Mouse (Mus musculus): Measurements from ENCODE around the gene Grn. TPM values are rescaled to one million over a fixed set of nuclear protein-coding genes. Genes with fewer than 3 reads are reported as not detected.
A peak's percentile ranks its signal among the peaks of the same experiment; 100 is the strongest.
"Not testable (repeated sequence)": the region's sequence is repeated elsewhere in the genome, so short reads cannot be mapped to it uniquely, and the experiment has no call there.

Grn gene
- polyA plus RNA-seq (2015; fragmentation: Nextera tagmentation; extraction: Ambion mirVana) = 156 and 171 TPM in 2 replicates

DNA sequence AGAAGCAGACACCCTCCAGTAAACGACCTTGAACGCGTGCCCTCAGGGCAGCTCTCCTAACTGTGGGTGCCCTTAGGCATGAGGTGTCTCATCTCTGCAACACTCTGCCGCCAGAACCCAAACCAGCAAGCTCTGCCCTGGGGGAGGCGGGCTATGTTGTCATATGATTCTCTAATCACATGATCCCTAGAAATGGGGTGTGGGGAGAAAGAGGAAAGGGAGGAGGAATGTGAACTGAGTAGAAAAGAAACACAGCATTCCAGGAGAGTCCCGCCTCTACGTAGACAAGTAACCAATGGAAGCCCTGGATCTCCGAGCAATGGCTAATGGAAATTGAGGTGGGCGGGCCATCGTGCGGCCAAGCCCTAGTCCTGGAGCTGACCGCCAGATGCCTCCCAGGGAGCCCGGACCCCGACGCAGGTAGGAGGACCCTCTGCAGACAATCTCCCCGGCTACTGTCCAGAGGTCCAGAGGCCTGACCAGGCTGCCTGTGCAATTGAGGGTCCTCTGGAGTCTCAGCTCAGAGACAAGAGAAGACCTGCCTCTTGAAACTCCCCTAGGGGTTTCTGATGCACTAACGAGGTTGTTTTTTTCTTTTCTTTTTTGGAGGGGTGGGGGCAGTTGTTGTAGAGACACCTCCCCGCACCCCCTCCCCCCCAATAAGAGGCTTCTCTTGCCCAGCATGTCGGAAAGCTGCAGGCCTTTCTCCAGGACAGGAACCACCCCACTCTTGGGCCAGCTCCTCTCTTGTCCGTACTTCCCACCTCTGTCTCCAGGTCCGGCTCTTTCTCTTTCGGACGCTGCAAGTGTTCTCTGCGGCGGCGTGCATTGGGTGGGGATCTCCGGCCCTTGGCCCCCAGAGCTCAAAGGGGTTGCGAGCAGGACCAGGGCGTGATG, at the start of gene Grn:
TSS of gene Grn (plus strand) at position 195 of the 897 bp plus-strand sequence.
- H3K4me3 ChIP-seq (replicated peaks) = peak within 1 kb of the TSS; percentile 74
- peaks cover 8% of the 10 kb centered on the region; the same call in 1 of the 2 replicates for H3K36me3 ChIP-seq
- no peaks in the 10 kb centered on the region for H3K27me3 ChIP-seq (replicated peaks)
- 0% methylated on average over 29 of the region's 29 CpGs for WGBS
- ATAC-seq = peak; percentile 94
- peak within 1 kb of the TSS; percentile 88 for H3K27ac ChIP-seq
- peak within 1 kb of the TSS; percentile 87 for H3K4me2 ChIP-seq (replicated peaks)
- no peaks in the 10 kb centered on the region for H3K9me3 ChIP-seq
- H3K4me1 ChIP-seq (replicated peaks) = peaks cover 11% of the 10 kb centered on the region
- peak within 1 kb of the TSS; percentile 64 for H3K9ac ChIP-seq

DNA sequence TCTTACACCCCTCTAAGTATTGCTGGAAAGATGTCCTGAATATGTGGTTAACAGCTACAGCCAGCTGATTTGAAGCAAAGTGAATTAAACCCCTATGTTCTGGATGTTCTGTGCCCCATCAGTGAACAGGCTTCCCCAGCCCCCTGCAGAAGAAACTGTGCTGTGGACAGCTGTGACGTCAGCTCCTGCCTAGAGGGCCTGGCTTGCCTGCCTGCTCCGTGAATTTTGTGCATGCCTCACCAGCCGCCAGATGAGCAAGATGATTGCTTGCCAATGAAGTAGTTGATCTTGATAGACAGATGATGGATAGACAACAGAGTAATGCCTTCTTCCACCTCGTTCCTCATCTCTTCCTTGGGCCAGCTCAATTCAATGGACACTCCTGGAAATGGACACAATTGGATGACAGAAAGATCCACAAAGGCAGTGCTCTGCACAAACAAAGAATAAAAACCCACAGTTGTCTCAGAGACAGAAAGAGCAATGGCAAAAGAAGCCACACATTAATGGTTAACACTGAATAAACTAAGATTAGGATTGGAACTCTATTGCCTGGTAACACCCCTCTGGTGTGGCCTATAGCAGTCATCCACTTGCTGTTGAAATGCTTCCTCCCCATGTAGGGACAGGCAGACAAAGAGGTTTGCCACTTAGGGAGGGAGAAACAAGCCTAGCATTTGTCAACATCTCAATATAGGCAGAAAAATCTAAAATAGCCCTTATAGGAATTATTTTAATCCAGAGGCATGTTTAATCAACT, 48.6 kb upstream of the Grn start:
- H3K4me1 ChIP-seq (replicated peaks) = peaks cover 6% of the 10 kb centered on the region
- peak; percentile 50; the same call in 1 of the 2 replicates for ATAC-seq
- peak overlapping the region; percentile 15; the same call in 1 of the 2 replicates for H3K9ac ChIP-seq
- no peaks in the 10 kb centered on the region for H3K27me3 ChIP-seq (replicated peaks)
- H3K27ac ChIP-seq = peak overlapping the region; percentile 51; the same call in 1 of the 2 replicates
- H3K4me2 ChIP-seq (replicated peaks) = no peak overlapping the region
- H3K4me3 ChIP-seq (replicated peaks) = no peak overlapping the region
- 0 out of 2 replicates have a peak, but pooled peaks cover 4% of the 10 kb centered on the region for H3K9me3 ChIP-seq
- no peaks in the 10 kb centered on the region for H3K36me3 ChIP-seq
- 32% methylated on average over 4 of the region's 4 CpGs for WGBS

DNA sequence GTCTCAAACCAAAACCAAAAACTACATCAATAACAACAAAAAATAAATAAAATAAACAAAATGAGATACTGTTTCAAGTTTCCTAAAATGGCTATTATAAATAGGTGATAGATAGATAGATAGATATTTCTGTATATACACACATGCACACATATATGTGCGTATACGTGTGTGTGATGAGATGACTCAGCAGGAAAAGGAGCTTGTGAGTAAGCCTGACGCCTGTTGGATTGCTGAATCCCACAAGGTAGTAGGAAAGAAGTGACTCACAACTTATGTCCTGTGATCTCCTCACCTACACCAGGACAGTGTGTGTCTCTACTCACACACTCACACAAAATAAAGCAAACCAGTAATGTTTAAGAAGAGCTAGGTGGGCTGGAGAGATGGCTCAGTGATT, 47.3 kb upstream of the Grn start:
- H3K9me3 ChIP-seq = 0 out of 2 replicates have a peak, but pooled peaks cover 4% of the 10 kb centered on the region
- H3K4me1 ChIP-seq (replicated peaks) = 0 out of 2 replicates have a peak, but pooled peaks cover 3% of the 10 kb centered on the region
- no peaks in the 10 kb centered on the region for H3K36me3 ChIP-seq
- H3K4me2 ChIP-seq (replicated peaks) = no peak overlapping the region
- no peak overlapping the region for H3K9ac ChIP-seq
- H3K27me3 ChIP-seq (replicated peaks) = no peaks in the 10 kb centered on the region
- no peak for ATAC-seq
- H3K4me3 ChIP-seq (replicated peaks) = no peak overlapping the region
- H3K27ac ChIP-seq = no peak overlapping the region
- WGBS = 82% methylated on average over 3 of the region's 3 CpGs

DNA sequence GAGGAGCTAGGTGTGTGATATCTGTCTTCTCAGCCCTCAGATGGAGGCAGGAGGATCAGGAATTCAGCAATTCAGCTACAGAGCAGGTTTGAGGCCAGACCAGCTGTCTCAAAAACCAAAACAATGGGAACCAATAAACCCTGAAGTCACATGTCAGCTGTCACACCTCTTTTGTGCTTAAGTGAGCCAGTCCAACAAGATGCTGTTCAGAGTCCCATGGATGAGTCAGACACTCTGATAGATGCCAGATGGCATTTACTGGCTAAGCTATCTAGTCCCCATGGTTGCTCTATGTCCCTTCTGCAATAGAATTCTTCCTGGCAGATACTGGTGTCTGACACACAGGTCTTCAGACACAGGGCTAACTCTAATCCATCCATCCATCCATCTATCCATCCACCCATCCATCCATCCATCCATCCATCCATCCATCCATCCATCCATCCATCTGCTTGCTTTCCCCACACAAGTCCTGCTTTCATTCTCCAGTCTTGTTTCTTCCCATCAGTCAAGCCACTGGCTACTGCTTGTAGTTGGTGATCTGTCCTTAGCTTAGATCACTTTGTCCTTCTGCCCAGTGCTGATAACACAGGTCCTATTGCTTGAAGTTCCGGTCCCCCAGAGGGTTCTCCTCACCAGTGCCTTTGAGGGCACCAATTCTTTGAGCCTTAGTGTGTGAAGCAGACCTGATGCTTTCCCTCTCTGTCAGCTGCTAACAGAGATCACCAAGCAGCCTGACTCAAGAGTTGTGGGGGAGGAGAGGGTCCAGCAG, 46.6 kb upstream of the Grn start:
- Histone ChIP-seq H3K27me3 (replicated peaks) (no peaks in the 10 kb centered on the region), H3K9me3 (0 out of 2 replicates have a peak, but pooled peaks cover 4% of the 10 kb centered on the region), H3K4me1 (replicated peaks) (0 out of 2 replicates have a peak, but pooled peaks cover 3% of the 10 kb centered on the region), H3K27ac (no peak overlapping the region), H3K4me3 (replicated peaks) (no peak overlapping the region), H3K4me2 (replicated peaks) (no peak overlapping the region), H3K9ac (no peak overlapping the region), H3K36me3 (no peaks in the 10 kb centered on the region)
- 84% methylated on average over 1 of the region's 1 CpGs for WGBS
- no peak for ATAC-seq

DNA sequence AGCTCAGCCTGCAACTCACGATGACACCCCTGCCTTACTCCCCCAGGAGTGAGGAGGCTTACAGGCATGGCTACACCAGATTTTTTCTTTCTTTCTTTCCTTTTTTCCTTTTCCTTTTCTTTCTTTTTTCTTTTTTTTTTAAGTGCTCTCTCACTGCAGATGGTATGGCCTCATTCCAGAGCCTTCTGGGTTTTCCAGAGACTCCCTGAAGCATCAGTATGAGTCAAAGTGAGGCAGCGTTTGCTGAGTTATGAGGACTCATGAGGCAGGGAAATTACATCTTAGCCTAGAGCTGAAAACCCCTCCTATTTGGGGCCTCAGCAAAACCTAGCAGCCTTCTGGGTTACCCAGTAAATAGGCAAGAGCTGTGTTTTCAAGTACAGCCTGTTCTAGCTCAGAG, 45.7 kb upstream of the Grn start:
- no peak for ATAC-seq
- H3K4me1 ChIP-seq (replicated peaks) = 0 out of 2 replicates have a peak, but pooled peaks cover 3% of the 10 kb centered on the region
- H3K27me3 ChIP-seq (replicated peaks) = no peaks in the 10 kb centered on the region
- no peak overlapping the region for H3K4me3 ChIP-seq (replicated peaks)
- H3K9me3 ChIP-seq = no peaks in the 10 kb centered on the region
- 58% methylated on average over 2 of the region's 2 CpGs for WGBS
- no peak overlapping the region for H3K9ac ChIP-seq
- no peak overlapping the region for H3K4me2 ChIP-seq (replicated peaks)
- H3K36me3 ChIP-seq = no peaks in the 10 kb centered on the region
- no peak overlapping the region for H3K27ac ChIP-seq

DNA sequence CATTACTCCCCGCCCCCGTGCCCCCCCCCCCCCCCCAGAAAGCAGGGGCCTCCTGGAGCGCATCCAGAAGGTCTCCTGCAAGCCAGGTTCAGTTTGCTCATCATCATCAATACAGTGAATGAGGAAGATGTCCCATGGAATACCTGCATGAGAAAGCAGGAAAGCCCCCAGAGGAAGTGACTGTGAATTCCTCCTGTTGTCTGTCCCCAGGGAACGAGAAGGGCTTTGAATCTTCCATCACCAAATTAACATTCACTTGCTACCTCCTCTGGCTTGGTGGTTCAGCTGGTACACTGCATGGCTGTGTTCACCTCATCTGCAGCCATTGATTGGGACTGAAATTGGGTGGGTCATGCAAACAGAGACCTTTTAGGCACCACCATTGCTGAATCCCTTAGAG, 45.0 kb upstream of the Grn start:
- Histone ChIP-seq H3K9me3 (no peaks in the 10 kb centered on the region), H3K4me1 (replicated peaks) (0 out of 2 replicates have a peak, but pooled peaks cover 3% of the 10 kb centered on the region), H3K4me3 (replicated peaks) (no peak overlapping the region), H3K36me3 (no peaks in the 10 kb centered on the region), H3K4me2 (replicated peaks) (no peak overlapping the region), H3K27ac (no peak overlapping the region), H3K27me3 (replicated peaks) (no peaks in the 10 kb centered on the region), H3K9ac (no peak overlapping the region)
- no peak for ATAC-seq
- WGBS = 48% methylated on average over 4 of the region's 4 CpGs

DNA sequence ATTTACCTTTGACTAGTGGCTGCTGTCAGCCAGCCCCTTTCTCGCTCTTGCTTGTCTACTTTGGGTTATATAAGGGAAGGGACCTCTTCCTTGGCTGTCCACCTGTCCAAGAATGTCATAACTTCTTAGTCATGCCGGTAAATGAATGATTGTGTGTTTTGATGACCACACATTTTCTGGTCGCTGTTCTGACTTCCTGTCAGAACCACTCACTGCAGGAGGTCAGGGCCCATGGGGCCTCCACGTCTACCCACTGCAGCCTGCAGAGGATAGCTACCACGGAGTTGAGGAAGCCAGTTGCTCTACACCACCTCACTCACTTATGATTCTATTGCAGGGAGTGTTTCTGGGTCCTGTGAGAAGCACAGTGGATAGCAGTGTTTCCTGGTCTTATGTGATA, 44.0 kb upstream of the Grn start:
- Histone ChIP-seq H3K4me2 (replicated peaks) (no peak overlapping the region), H3K4me3 (replicated peaks) (no peak overlapping the region), H3K36me3 (no peaks in the 10 kb centered on the region), H3K9ac (no peak overlapping the region), H3K27ac (no peak overlapping the region), H3K27me3 (replicated peaks) (no peaks in the 10 kb centered on the region), H3K9me3 (no peaks in the 10 kb centered on the region), H3K4me1 (replicated peaks) (0 out of 2 replicates have a peak, but pooled peaks cover 3% of the 10 kb centered on the region)
- ATAC-seq = no peak
- 51% methylated on average over 5 of the region's 5 CpGs for WGBS

DNA sequence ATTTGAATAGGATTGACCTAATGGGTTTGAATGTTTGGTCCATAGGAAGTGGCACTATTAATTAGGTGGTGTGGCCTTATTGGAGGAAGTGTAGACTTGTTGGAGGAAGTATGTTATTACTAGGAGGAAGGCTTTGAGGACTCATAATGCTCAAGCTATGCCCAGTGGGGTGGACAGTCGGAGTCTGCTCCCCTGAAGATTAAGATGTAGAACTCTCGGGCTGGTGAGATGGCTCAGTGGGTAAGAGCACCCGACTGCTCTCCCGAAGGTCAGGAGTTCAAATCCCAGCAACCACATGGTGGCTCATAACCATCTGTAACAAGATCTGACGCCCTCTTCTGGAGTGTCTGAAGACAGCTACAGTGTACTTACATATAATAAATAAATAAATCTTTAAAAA, 40.7 kb upstream of the Grn start:
- H3K4me3 ChIP-seq (replicated peaks); H3K9me3 ChIP-seq; ATAC-seq; H3K9ac ChIP-seq; H3K36me3 ChIP-seq; H3K4me2 ChIP-seq (replicated peaks); H3K27me3 ChIP-seq (replicated peaks); H3K27ac ChIP-seq: not testable (repeated sequence)
- peaks cover 20% of the 10 kb centered on the region for H3K4me1 ChIP-seq (replicated peaks)
- 91% methylated on average over 4 of the region's 5 CpGs for WGBS

DNA sequence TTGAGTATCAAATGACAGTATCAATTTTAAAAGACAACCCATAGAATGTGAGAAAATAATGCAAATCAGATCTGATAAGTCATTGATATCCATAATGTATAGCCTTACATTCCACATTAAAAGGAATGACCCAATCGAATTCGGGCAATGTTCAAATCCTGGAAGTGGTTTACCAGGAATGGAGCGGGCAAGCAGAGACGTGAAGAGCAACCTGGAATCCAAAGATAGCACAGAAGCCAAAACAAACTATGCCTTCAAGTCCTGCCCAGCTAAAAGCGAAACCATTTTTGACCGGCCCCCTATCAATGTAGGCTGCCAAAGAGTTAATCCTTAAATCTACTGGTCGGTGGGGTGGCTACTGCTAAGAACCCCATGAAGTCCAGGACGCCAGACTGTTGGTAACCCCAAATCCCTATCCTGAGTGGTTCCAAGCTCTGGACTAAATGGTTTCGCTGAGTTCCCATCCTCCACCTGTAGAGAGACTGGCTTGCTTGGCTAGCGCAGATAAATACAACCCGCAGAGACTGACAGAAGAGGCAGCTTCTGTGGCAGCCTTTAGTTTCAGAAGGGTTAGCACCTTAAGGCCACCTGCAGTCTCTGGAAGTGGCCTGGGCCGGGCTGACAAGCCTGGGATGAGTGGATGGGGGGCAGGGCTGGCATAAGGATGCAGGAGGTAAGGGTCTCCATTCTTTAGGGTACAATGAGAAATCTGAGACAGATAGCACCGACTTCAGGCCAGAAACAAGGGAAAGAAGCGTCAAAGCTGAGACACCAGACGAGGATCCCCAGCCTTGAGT, 37.5 kb upstream of the Grn start:
- WGBS = 15% methylated on average over 15 of the region's 15 CpGs
- H3K27me3 ChIP-seq (replicated peaks) = peaks cover 6% of the 10 kb centered on the region
- no peak; the same call in 1 of the 2 replicates for ATAC-seq
- H3K36me3 ChIP-seq = no peaks in the 10 kb centered on the region
- peaks cover 22% of the 10 kb centered on the region for H3K4me1 ChIP-seq (replicated peaks)
- no peak overlapping the region; the same call in 1 of the 2 replicates for H3K9ac ChIP-seq
- H3K9me3 ChIP-seq = no peaks in the 10 kb centered on the region
- peak overlapping the region; percentile 43 for H3K4me3 ChIP-seq (replicated peaks)
- H3K27ac ChIP-seq = peak overlapping the region; percentile 27; the same call in 1 of the 2 replicates
- peak overlapping the region; percentile 87 for H3K4me2 ChIP-seq (replicated peaks)

DNA sequence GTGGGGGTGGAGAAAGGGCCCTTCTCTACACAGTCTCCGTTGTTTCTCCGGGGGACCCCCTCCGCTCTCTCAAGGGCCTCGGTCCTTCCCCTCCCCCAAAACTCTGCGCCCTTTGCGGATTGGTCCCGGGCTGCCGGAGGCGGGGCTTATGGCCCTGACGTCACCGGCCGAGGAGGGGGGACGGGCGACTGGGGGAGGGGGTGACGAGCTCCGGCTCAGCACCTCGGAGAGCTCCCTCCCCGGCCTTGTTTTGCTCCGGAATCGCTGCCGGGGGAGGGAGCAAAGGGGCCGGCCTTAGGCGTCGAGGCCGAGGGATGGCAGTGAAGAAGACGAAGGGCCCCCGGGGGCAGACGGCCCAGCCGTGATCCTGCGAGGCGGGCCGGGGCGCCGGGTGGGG, 36.9 kb upstream of the Grn start, which contains the start of gene Rundc3a:
TSS of gene Rundc3a (plus strand) at position 166 of the 397 bp plus-strand sequence.
- Histone ChIP-seq H3K4me3 (replicated peaks) (peak within 1 kb of the TSS; percentile 43), H3K4me1 (replicated peaks) (peaks cover 24% of the 10 kb centered on the region), H3K9me3 (no peaks in the 10 kb centered on the region), H3K27ac (peak within 1 kb of the TSS; percentile 27; the same call in 1 of the 2 replicates), H3K36me3 (no peaks in the 10 kb centered on the region), H3K4me2 (replicated peaks) (peak within 1 kb of the TSS; percentile 87), H3K9ac (peak within 1 kb of the TSS; percentile 14; the same call in 1 of the 2 replicates), H3K27me3 (replicated peaks) (peaks cover 11% of the 10 kb centered on the region)
- WGBS = 0% methylated on average over 34 of the region's 34 CpGs
- ATAC-seq = peak; percentile 83
